Mouse (Mus musculus): Measurements from ENCODE around the gene Gypa. TPM values are rescaled to one million over a fixed set of nuclear protein-coding genes. Genes with fewer than 3 reads are reported as not detected.

The Gypa gene
- polyA plus RNA-seq (2014; fragmentation: Illumina TruSeq; extraction: RNeasy Lipid Tissue Mini Kit (QIAGEN cat#74804); ENCODE audit: low read depth, low replicate concordance): 0.27 TPM

GRCm38 (mm10) chr8:80493523-80494345 lies at the start of gene Gypa:
Gene Gypa (plus strand): TSS chr8:80493781.

Other genes starting within 250 kb of the Gypa start
- 0.48 TPM for gene Frem3, start 117.3 kb downstream of the Gypa start, polyA plus RNA-seq (2014; fragmentation: Illumina TruSeq; extraction: RNeasy Lipid Tissue Mini Kit (QIAGEN cat#74804); ENCODE audit: low read depth, low replicate concordance)
- 24.9 TPM for gene Smarca5, start 245.7 kb downstream of the Gypa start, polyA plus RNA-seq (2014; fragmentation: Illumina TruSeq; extraction: RNeasy Lipid Tissue Mini Kit (QIAGEN cat#74804); ENCODE audit: low read depth, low replicate concordance)